Mouse (Mus musculus) bone marrow, adult 2 months (tissue): ENCODE results near the gene Fam104a. TPM values are rescaled to one million over a fixed set of nuclear protein-coding genes. Genes with fewer than 3 reads are reported as not detected.
"Not testable (repeated sequence)": the region's sequence is repeated elsewhere in the genome, so short reads cannot be mapped to it uniquely, and the experiment has no call there.

Source experiments
- H3K27ac ChIP-seq: fragments of 200-500 bp; 2 replicates; pipeline ENCODE4 v1.5.1; 2012; ENCODE audit warnings: low read depth, mild to moderate bottlenecking, control low read depth, inconsistent platforms, low read length; ENCODE audit not compliant: control insufficient read depth, poor library complexity, insufficient read depth
- H3K4me1 ChIP-seq: fragments of 200-500 bp; 2 replicates; pipeline ENCODE4 v1.6.1; 2011; ENCODE audit warnings: low read length; ENCODE audit not compliant: control insufficient read depth, insufficient read depth
- H3K4me3 ChIP-seq: fragments of 200-500 bp; replicated peaks from 2 replicates; pipeline ENCODE3; 2011; ENCODE audit warnings: mild to moderate bottlenecking, low read depth, low read length, control low read depth; ENCODE audit not compliant: control insufficient read depth
- CTCF ChIP-seq: fragments of 200-500 bp; IDR thresholded peaks from 2 replicates; pipeline ENCODE4 v1.5.1; 2011; ENCODE audit warnings: low read length, control low read depth; ENCODE audit not compliant: control insufficient read depth, insufficient read depth
- POLR2A ChIP-seq: fragments of 200-500 bp; IDR thresholded peaks from 2 replicates; pipeline ENCODE4 v1.6.1; 2011; ENCODE audit warnings: low read depth, mild to moderate bottlenecking, control low read depth, low read length, borderline replicate concordance; ENCODE audit not compliant: control insufficient read depth
- WGBS: fragments of 180-500 bp; shearing (Covaris S2); methylation state at CpG from one replicate; pipeline ENCODE4 v1.1.7; 2018; 5-methylcytosine and 5-hydroxymethylcytosine counted together
- polyA plus RNA-seq: library from polyadenylated mRNA; stranded (reverse); fragments of >200 nt; gene quantifications from 2 replicates; pipeline ENCODE4 v1.2.4, GENCODE M21; 2011; ENCODE audit warnings: low replicate concordance; ENCODE audit not compliant: missing spikeins, insufficient read depth, insufficient read length

Fam104a gene
- polyA plus RNA-seq, 1 experiment = 35.2 TPM

DNA sequence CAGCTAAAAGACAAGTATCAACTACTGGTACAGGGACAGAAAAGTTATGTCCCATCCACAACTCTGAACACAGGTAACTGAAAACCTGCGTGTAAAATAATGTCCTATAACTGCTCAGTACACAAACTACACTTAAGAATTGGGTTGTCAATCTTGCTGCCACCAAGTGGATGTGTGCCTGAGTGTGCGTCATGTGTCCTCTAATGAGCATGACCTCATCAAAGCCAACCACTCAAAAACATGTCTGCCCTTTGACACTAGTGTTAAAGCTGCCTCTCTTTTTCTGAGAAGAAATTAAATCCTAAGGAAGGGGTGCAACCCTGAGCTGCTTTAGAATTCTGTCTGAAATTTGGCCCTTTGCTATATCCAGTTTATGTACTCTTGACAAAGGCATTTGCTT, 19.7 kb downstream of the Fam104a start:
- Histone ChIP-seq H3K4me1 (peaks cover 3% of the 10 kb centered on the region), H3K4me3 (no peak overlapping the region), H3K27ac (no peak overlapping the region)
- WGBS = 87% methylated on average over 2 of the region's 2 CpGs
- TF ChIP-seq CTCF (no peak), POLR2A (no peak)

DNA sequence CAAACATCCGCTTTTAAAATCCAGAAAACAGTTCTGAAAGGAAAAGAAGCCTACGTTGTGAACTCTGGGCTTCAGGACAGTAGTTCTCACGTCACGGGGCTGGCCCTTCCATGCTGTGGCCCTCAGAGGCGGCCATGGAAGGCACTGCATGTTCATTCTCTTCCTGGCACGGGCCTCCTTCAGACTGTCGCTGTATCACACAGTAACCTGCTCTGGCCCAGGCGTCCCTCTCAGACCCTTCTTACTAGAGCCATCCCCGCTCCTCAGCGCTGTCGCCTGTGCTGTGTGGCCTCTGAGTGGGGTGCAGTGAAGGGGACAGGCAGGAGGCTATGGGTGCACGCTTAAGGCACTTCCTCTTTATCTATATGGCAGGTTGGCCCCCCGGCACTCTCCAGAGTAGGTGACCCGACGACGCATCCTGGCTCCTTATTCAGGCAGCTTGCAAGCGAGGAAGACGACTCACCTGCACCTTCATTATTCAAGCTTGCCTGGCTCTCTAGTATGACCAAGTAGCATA, 22.1 kb downstream of the Fam104a start:
- Histone ChIP-seq H3K27ac (no peak overlapping the region; the same call in 1 of the 2 replicates), H3K4me1 (no peaks in the 10 kb centered on the region; the same call in 1 of the 2 replicates), H3K4me3 (no peak overlapping the region)
- 68% methylated on average over 18 of the region's 18 CpGs for WGBS
- TF ChIP-seq CTCF = no peak
- no peak for TF ChIP-seq POLR2A

DNA sequence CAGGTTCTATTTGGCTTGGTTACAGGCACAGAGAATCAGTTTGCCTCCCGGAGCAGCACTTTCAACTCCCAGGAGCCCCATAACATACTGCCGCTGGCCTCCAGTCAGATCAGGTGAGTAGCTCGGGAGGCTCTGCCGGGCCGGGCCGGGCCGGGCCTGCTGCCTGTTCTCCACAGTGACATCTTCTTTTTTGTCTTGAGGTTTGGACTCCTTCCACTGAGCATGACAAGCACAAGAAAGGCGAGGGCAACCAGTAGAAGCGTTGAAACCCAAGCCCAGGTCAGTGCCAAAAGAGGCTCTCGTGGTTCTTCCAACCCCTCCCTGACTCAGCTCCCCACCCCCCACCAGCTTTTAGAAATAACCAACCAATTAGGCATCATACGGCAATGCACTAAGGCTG, 23.0 kb downstream of the Fam104a start:
- H3K4me3 ChIP-seq = no peak overlapping the region
- no peaks in the 10 kb centered on the region for H3K4me1 ChIP-seq
- TF ChIP-seq POLR2A (no peak), CTCF (no peak)
- H3K27ac ChIP-seq = no peak overlapping the region
- WGBS = 29% methylated on average over 11 of the region's 11 CpGs

DNA sequence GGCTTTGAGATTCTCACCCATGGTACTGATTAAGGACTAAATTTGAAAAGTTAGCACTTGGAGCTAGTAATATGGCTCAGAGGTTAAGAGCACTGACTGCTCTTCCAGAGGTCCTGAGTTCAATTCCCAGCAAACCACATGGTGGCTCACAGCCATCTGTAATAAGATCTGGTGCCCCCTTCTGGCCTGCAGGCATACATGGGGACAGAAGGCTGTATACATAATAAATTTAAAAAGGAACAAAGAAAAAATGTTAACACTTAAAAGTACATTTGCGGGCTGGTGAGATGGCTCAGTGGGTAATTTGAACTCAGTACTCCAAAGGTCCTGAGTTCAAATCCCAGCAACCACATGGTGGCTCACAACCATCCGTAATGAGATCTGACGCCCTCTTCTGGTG, 23.7 kb downstream of the Fam104a start:
- WGBS = 90% methylated on average over 3 of the region's 3 CpGs
- not testable (repeated sequence) for H3K4me3 ChIP-seq, H3K4me1 ChIP-seq, H3K27ac ChIP-seq

DNA sequence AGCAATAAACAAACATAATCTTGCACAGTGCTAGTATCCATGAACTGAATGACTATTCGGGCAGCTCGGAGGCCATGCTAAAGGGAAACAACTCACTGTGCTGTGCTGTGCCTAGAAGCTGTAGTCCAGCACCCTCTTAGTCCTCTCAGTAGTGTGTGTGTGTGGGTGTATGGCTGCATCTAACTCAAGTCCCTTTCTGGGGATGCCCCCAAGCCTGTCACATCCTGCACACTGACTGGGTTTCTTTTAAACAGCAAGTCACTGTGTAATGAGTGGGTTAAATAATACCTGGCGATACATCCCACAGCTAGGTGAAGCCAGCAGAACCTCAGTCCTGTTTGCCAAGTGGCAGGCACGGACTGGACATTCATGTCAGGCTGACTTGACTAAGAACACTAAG, 25.2 kb downstream of the Fam104a start:
- Histone ChIP-seq H3K27ac (no peak overlapping the region), H3K4me3 (no peak overlapping the region), H3K4me1 (no peaks in the 10 kb centered on the region)
- no peak for TF ChIP-seq POLR2A
- no peak for TF ChIP-seq CTCF
- 93% methylated on average over 4 of the region's 4 CpGs for WGBS

DNA sequence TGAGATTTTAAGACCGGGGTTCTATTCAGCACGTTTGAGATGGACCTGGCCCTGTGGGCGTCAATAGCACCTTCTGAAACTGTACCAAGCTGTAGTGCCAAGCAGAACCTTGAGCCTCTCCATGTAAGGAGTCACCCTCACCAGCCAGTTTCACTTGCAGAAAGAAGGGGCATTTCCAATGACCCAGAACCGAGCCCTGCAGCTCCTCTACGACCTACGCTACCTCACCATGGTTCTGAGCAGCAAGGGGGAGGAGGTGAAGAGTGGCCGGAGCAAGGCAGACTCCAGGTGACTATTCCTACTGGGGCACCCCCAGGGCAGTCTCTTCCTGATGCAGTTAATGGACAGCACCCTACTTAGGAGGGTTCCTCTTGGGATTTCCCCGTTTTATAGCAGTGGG, 25.6 kb downstream of the Fam104a start:
- H3K27ac ChIP-seq = no peak overlapping the region
- no peak overlapping the region for H3K4me3 ChIP-seq
- TF ChIP-seq POLR2A = no peak
- no peak for TF ChIP-seq CTCF
- H3K4me1 ChIP-seq = no peaks in the 10 kb centered on the region
- 85% methylated on average over 8 of the region's 8 CpGs for WGBS

DNA sequence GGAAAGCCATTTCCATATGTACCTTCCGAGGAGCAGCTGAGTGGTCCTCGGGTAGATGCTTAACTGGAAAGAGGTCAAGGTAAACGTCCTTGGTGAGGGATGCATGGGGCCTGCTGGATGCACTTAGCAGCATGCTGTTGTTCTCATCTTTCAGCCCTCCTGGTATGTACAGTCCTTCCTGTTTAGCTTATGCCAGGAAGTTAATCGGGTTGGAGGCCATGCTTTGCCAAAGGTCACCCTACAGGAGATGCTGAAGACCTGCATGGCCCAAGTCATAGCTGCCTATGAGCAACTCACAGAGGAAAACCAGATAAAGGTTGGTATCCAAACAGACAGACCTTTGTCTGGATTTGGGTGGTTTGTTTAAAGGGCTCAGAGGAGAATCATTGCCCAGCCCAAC, 26.7 kb downstream of the Fam104a start:
- WGBS = 70% methylated on average over 4 of the region's 4 CpGs
- Histone ChIP-seq H3K4me3 (no peak overlapping the region), H3K4me1 (no peaks in the 10 kb centered on the region), H3K27ac (no peak overlapping the region)
- no peak for TF ChIP-seq POLR2A
- TF ChIP-seq CTCF = no peak

DNA sequence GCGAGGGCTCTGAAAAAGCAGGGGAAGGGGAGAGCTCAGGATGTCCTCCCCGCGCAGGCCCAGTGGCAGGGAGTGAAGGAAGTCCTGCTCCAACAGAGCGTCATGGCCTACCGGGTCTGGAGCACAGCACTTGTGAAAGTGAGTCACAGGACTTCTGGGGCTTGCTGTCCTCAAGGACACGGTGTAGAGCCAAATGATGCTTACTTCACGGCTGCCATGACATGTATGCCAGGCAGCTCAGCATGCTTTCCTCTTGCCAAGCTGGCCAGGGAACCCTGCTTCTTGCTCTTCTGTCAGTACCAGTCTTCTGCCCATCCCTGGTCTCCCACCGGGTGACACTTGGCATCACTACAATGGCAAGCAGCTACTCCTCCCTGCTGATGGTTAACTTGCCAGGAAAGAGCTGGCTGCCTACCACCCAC, 27.4 kb downstream of the Fam104a start:
- 92% methylated on average over 8 of the region's 8 CpGs for WGBS
- no peak overlapping the region for H3K4me3 ChIP-seq
- no peaks in the 10 kb centered on the region for H3K4me1 ChIP-seq
- H3K27ac ChIP-seq = no peak overlapping the region
- no peak for TF ChIP-seq POLR2A
- no peak for TF ChIP-seq CTCF

DNA sequence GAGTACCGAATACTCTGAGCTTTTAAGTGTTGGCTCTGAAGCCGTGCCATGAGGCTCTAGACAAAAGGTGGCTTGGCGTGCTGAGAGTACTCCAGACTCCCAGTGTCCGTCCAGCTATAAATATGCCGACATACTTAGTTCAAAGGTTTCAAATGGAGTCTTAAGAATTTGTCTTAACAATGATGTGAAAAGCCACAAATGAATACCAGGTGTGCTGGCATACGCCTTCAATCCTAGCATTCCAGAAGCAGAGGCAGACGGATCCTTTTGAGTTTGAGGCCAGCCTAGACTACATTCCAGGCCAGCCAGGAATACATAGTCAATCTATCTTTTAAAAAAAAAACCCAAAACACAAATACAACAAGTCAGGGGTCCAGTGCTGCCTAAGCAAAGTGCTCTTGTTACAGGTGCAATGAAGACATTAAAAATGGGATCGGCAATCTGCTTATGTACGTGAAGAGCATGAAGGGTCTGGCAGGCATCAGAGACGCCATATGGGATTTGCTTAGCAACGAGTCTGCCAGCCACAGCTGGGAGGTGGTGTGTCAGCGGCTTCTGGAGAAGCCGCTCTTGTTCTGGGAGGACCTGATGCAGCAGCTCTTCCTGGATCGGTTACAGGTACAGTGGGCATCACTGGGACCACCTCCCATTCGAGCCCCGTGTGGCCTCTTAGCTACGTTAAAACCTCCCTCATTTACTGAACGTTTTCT, 29.2 kb downstream of the Fam104a start:
- no peak overlapping the region for H3K27ac ChIP-seq
- WGBS = 92% methylated on average over 18 of the region's 18 CpGs
- TF ChIP-seq POLR2A (no peak), CTCF (no peak)
- peaks cover 2% of the 10 kb centered on the region; the same call in 1 of the 2 replicates for H3K4me1 ChIP-seq
- H3K4me3 ChIP-seq = no peak overlapping the region
